Mouse (Mus musculus): ENCODE results near the gene Gm14403. TPM values are rescaled to one million over a fixed set of nuclear protein-coding genes. Genes with fewer than 3 reads are reported as not detected.
"Not testable (repeated sequence)": the region's sequence is repeated elsewhere in the genome, so short reads cannot be mapped to it uniquely, and the experiment has no call there.

Gene Gm14403
- 5.4 and 13.0 TPM in 2 replicates for total RNA-seq (2017)

DNA sequence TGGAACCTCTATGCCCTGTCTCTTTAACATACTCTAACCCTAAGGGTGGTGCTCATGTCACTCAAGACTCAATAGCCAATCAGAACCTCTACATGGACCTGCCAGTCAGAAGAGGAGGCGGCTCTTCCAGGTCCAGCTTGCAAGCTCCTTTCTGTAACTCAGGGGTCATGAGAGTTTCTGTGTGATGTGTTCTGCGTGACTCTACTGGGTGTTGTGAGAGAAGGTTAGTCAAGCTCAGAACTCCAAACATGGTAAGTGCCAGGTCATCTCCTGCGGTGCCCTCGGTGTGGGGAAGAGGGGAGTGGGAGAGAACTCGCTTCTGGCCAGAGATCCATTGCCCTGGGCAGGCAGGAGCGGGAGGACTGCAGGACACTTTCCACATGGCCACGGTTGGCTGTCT lies at the start of gene Gm14403:
Gene Gm14403, plus strand, starts transcription at position 149 of the 400 bp plus-strand sequence.
- not testable (repeated sequence) for ATAC-seq (replicated peaks in 1 of 2; ENCODE audit: insufficient read depth in 1 of 2, low FRiP score in 2 of 2, low TSS enrichment in 1 of 2, low read depth in 1 of 2, poor library complexity in 2 of 2, severe bottlenecking in 2 of 2)

DNA sequence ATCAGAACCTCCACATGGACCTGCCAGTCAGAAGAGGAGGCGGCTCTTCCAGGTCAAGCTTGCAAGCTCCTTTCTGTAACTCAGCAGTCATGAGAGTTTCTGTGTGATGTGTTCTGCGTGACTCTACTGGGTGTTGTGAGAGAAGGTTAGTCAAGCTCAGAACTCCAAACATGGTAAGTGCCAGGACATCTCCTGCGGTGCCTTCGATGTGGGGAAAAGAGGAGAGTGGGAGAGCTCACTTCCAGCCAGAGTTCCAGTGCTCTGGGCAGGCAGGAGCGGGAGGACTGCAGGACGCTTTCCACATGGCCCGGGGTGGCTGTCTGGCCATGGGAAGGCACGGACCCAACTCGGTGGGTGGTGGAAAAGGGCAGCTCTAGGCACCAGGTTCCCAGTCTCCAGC lies 33.3 kb upstream of the Gm14403 start, which contains the start of gene Zfp970:
Gene Zfp970, plus strand, starts transcription at position 58 of the 400 bp plus-strand sequence.
- ATAC-seq (replicated peaks in 1 of 2; ENCODE audit: insufficient read depth in 1 of 2, low FRiP score in 2 of 2, low TSS enrichment in 1 of 2, low read depth in 1 of 2, poor library complexity in 2 of 2, severe bottlenecking in 2 of 2): not testable (repeated sequence)

DNA sequence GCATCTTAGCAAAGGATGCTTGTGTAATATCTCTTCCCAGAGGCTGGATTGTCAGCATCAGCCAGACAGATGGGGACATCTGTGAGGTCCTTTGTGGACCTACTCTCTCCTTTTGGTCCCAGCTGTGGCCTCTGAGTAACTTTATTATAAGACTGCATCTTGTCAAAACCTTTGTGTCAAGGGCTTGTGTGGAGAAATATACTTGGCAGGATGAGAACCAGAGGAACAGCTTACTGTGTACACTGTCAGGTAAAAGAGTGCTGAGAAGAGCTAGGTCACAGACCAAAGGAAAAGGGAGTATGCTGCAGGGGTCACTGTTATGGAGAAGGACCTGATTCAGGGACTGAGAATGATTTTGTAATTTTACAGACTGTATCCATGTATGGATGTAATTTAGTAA lies 29.8 kb upstream of the Gm14403 start:
- ATAC-seq (replicated peaks in 1 of 2; ENCODE audit: insufficient read depth in 1 of 2, low FRiP score in 2 of 2, low TSS enrichment in 1 of 2, low read depth in 1 of 2, poor library complexity in 2 of 2, severe bottlenecking in 2 of 2): not testable (repeated sequence)

DNA sequence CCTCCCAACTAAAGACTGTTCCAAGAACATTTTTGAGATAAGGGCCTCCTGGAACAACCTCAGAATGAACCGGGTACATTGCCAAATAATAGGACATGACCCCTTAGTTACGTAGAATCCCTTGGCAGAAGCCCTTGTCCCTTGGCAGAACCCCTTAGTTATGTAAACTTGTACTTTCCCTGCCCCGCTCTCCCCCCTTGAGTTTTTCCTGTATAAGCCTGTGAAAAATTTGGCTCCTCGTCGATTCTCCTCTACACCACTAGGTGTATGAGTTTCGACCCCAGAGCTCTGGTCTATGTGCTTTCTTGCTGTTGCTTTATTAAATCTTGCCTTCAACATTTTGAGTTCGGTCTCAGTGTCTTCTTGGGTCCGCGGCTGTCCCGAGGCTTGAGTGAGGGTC lies 25.8 kb upstream of the Gm14403 start:
- not testable (repeated sequence) for ATAC-seq (replicated peaks in 1 of 2; ENCODE audit: insufficient read depth in 1 of 2, low FRiP score in 2 of 2, low TSS enrichment in 1 of 2, low read depth in 1 of 2, poor library complexity in 2 of 2, severe bottlenecking in 2 of 2)

DNA sequence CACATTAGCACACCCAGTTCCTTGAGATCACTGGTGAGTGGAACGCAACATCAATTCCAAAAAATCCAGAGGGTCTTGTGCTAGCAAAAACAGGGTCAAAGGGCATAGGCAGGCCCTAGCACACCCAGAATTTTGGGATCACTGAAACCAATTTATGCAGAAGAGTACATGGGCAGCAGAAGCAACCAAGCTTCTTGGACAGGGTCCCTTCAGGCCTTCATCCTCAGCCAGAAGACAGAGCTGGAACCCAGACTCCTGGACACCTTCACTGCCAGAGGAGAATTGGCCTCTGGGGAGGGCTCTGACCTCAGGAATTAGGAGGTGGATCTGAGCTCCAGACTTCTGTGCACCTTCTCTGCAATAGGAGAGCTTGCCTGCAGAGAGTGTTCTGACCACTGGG lies 16.0 kb upstream of the Gm14403 start:
- not testable (repeated sequence) for ATAC-seq (replicated peaks in 1 of 2; ENCODE audit: insufficient read depth in 1 of 2, low FRiP score in 2 of 2, low TSS enrichment in 1 of 2, low read depth in 1 of 2, poor library complexity in 2 of 2, severe bottlenecking in 2 of 2)

DNA sequence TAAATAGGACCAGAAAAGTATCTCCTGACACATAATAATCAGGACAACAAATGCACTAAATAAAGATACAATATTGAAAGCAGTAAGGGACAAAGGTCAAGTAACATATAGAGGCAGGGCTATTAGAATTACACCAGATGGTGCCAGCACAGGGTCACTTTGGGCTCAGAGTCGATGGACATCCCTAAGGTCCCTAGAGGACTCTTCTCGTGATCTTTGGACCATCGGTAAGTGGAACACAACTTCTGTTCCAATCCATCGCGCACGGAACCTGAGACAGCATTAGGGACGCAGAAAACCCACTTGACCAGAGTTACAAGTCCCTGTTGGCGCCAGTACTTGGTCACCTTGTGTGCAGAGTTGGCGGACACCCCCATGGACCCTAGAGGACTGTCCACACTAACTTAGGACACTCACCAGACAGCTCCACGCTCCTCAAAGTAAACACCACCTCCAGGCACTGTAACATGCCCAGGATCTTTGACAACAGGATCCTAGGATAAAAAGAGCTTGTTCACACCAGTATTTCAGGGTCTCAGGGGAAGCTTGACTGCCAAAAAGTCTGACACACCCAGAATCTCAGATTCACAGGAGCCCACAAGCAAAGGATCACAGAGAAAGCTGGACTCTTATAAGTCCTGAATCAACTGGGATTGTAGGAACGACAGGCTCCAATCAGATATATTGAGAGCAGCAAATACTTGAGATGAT lies 14.6 kb upstream of the Gm14403 start:
- not testable (repeated sequence) for ATAC-seq (replicated peaks in 1 of 2; ENCODE audit: insufficient read depth in 1 of 2, low FRiP score in 2 of 2, low TSS enrichment in 1 of 2, low read depth in 1 of 2, poor library complexity in 2 of 2, severe bottlenecking in 2 of 2)

DNA sequence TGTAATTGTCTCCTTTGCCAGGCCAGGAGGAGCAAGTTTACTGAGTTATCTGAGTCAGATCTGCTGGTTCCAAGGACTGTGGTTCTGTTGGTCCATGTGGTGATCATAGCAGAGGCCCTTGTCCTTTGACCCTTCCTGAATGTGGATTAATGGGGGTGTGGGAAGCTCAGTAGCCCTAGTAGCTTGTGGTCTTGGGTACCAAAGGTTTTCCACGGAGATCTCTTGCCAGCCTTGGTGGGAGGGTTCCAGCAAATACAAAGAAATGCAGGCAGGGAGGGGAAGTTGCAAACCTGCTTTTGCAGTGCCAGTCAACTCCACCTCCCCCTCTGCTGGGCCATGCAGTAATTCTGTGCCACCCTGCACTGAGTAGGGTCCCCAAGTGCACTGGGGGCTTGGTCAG lies 1.2 kb downstream of the Gm14403 start:
- ATAC-seq (replicated peaks in 1 of 2; ENCODE audit: insufficient read depth in 1 of 2, low FRiP score in 2 of 2, low TSS enrichment in 1 of 2, low read depth in 1 of 2, poor library complexity in 2 of 2, severe bottlenecking in 2 of 2): not testable (repeated sequence)

DNA sequence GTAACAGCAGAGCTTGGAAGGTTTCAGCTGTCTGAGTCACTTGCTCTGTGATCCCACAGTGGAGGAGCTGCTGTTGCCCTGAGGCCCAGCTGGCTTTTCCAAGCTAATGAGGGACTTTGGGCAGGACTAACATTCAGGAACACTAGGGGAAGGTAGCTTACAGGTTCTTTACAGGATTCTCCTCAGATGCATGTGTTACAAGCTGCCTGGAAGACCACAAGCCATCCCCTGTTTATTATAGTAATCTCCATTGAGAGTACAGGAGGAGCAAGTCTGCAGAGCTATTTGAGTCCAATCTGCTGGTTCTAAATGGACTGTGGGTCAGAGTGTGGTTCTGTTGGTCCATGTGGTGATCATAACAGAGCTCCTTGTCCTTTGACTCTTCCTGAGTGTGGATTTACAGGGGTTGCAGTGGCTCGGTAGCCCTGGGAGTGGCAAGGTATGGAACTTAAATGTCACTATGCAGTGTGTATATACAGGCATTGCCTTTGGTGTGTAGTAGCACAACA lies 7.2 kb downstream of the Gm14403 start:
- ATAC-seq (replicated peaks in 1 of 2; ENCODE audit: insufficient read depth in 1 of 2, low FRiP score in 2 of 2, low TSS enrichment in 1 of 2, low read depth in 1 of 2, poor library complexity in 2 of 2, severe bottlenecking in 2 of 2): not testable (repeated sequence)

DNA sequence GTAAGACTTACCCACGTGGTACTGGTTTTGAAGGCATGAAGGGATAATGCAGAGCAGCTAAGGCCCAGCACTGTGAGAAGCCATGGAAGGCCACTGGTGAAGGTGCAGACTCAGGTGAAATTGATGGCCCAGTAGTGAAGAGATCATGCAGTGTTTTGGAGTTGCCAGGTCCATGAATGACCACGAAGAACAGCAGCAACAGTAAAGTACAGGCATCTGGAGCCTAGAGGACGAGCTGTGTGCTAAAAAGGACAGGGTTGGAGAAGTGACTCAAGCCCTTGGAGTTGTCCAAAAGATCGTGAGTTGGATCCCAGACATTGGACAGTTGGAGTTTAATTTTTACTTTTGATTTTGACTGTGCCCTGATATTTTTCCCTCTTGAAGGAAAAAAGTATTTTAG lies 13.4 kb downstream of the Gm14403 start:
- ATAC-seq (replicated peaks in 1 of 2; ENCODE audit: insufficient read depth in 1 of 2, low FRiP score in 2 of 2, low TSS enrichment in 1 of 2, low read depth in 1 of 2, poor library complexity in 2 of 2, severe bottlenecking in 2 of 2): not testable (repeated sequence)

DNA sequence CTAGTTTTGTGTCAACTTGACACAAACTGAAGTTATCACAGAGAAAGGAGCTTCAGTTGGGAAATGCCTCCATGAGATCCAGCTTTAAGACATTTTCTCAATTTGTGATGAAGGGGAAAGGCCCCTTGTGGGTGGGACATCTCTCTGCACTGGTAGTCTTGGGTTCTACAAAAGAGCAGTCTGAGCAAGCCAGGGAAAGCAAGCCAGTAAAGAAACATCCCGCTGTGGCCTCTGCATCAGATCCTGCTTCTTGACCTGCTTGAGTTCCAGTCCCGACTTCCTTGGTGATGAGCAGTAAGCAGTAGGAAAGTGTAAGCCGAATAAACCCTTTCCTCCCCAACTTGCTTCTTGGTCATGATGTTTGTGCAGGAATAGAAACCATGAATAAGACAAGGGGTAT lies 14.0 kb downstream of the Gm14403 start:
- not testable (repeated sequence) for ATAC-seq (replicated peaks in 1 of 2; ENCODE audit: insufficient read depth in 1 of 2, low FRiP score in 2 of 2, low TSS enrichment in 1 of 2, low read depth in 1 of 2, poor library complexity in 2 of 2, severe bottlenecking in 2 of 2)

DNA sequence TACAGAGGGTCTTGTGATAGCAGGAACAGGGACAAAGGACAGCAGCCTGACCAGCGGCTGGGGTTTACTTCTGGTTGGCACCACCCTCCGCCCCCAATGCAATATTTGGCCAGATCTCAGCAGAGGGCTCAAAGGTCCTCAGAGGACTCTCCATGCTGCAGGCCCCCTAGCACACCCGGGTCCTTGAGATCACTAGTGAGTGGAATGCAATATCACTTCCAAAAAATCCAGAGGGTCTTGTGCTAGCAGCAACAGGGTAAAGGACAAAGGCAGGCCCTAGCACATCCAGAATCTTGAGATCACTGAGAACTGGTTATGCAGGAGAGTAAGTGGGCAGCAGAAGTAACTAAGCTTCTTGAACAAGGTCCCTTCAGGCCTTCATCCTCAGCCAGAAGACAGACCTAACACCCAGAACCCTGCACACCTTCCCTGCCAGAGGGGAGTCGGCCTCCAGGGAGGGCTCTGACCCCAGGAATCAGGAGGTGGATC lies 16.0 kb downstream of the Gm14403 start:
- ATAC-seq (replicated peaks in 1 of 2; ENCODE audit: insufficient read depth in 1 of 2, low FRiP score in 2 of 2, low TSS enrichment in 1 of 2, low read depth in 1 of 2, poor library complexity in 2 of 2, severe bottlenecking in 2 of 2): not testable (repeated sequence)

DNA sequence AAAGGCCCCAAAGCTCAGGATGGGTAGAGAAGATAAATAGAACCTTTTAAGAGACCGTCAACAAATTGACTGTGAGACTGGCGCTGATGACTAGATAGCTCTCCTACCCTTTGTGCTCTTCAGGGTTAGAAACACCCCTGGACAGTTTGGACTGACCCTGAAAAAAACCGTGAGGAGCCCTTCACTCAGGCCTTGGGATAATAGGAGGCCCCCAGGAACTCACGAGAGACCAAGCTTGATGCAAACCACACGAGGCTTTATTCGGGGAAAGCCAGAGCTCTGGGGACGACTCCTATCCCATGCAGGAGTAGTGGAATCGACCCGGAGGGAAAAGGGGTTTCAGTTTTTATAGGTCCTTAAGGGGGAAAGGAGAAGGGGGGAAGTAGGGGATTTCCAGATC lies 19.7 kb downstream of the Gm14403 start:
- ATAC-seq (replicated peaks in 1 of 2; ENCODE audit: insufficient read depth in 1 of 2, low FRiP score in 2 of 2, low TSS enrichment in 1 of 2, low read depth in 1 of 2, poor library complexity in 2 of 2, severe bottlenecking in 2 of 2): not testable (repeated sequence)

DNA sequence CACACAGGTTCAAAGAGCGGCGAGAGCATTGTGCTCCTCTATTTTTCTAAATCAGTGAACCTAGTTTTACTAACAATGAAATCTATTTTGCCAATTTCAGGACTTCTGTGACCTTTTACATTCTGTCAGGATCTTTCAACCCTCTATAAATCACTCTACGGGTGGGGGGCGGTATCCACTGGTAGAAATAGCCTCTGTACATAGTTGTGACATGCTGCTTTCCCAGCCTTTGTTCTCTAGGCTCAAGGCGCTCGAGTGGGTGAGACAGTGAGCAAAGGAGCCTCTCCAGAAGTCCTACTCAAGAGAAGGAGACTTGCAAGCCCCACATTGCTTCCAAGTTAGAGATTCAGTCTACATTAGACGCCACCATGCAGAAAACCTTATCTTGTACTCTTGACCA lies 20.3 kb downstream of the Gm14403 start:
- not testable (repeated sequence) for ATAC-seq (replicated peaks in 1 of 2; ENCODE audit: insufficient read depth in 1 of 2, low FRiP score in 2 of 2, low TSS enrichment in 1 of 2, low read depth in 1 of 2, poor library complexity in 2 of 2, severe bottlenecking in 2 of 2)

DNA sequence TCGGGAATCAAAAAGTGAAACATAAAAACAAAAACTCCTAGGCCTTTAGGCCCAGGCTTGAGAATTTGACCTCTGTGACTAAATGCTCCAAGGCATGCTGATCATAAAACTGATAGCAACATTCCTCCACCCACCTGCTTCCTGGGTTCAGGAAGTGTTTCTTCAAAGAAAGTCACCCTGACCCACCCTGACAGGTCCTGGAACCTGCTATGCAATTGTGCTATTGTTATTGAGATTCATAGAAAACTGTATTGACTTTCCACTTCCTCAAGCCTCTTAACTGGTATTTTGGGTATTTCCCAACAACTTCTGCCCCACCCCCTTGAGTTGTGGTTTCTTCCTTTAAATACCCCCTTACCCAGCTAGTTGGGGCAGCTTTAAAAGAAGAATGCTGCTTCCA lies 20.9 kb downstream of the Gm14403 start:
- not testable (repeated sequence) for ATAC-seq (replicated peaks in 1 of 2; ENCODE audit: insufficient read depth in 1 of 2, low FRiP score in 2 of 2, low TSS enrichment in 1 of 2, low read depth in 1 of 2, poor library complexity in 2 of 2, severe bottlenecking in 2 of 2)

DNA sequence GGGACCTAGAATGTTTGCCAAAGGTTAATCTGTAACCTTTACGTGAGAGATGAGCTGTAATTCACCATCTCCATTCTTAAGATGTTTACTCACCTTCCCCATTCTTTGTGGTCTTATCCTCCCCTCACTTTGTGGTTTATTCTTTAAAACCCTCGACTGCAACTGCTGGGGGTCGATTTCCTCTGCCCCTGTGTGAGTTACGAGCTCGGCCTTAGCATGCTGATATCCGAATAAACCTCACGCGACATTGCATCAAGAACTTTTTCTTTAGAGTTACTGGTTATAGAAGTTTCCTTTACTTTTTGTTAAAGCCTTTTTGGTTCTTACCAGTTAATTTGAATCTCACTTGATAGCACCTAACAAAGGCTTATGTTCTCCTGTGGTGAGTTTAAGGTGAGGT lies 22.0 kb downstream of the Gm14403 start:
- no peak for ATAC-seq (replicated peaks in 1 of 2; ENCODE audit: insufficient read depth in 1 of 2, low FRiP score in 2 of 2, low TSS enrichment in 1 of 2, low read depth in 1 of 2, poor library complexity in 2 of 2, severe bottlenecking in 2 of 2)

DNA sequence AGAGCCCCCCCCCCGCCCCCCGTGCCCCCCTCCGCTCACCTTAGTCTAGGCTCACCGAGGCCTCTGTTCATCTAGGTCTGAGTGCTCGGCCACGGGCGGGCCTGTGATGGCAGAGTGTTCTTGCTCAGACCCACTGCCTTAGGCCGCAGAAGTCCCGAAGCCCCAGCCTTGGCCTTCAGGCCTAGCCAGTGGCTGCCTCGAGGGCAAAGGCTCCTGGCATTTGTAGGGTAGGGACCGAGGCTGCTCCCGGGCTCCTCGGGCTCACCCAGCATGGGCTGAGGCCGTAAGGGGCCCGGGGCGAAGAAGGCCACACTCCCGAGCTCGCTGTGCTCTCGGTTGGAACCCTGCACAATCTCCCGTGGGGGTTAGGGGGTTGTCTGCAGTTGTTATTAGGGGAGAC lies 25.0 kb downstream of the Gm14403 start:
- no peak for ATAC-seq (replicated peaks in 1 of 2; ENCODE audit: insufficient read depth in 1 of 2, low FRiP score in 2 of 2, low TSS enrichment in 1 of 2, low read depth in 1 of 2, poor library complexity in 2 of 2, severe bottlenecking in 2 of 2)

DNA sequence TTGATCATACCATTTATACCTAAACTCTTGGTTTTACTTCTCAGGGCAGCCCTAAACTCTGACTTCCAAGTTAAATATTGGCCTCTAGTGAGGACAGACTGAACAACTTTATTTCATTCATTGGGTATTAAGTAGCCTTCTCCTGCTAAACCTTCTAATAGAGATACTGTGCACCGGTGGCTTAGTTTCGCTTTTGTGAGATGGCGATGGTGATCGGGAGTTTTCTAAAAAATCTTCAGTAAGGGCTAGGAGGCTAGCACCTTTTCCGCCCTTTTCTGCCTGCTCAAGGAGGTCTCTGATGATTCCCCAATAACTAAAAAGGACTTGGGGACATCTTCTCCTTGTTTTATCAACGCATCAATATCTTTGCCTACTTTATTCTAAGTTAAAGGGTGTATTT lies 25.7 kb downstream of the Gm14403 start:
- not testable (repeated sequence) for ATAC-seq (replicated peaks in 1 of 2; ENCODE audit: insufficient read depth in 1 of 2, low FRiP score in 2 of 2, low TSS enrichment in 1 of 2, low read depth in 1 of 2, poor library complexity in 2 of 2, severe bottlenecking in 2 of 2)

DNA sequence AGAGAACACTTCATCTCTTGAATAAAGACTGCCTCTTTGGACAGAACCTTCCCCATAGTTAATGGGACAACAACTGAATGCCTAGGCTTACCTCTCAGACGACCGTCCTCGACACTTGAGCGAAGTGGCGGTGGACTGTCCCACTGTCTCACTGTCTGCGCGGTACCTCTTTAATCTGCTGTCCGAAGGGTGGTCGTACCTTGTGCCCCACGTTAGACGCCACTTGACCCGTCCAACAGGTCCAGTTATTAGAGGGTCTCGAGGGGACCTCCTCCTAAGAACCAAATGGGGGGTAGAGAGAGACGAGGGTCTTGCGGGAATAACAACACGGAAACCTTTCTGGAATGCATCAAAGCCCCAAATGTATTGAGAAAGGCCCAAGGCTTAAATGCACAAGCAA lies 26.2 kb downstream of the Gm14403 start:
- not testable (repeated sequence) for ATAC-seq (replicated peaks in 1 of 2; ENCODE audit: insufficient read depth in 1 of 2, low FRiP score in 2 of 2, low TSS enrichment in 1 of 2, low read depth in 1 of 2, poor library complexity in 2 of 2, severe bottlenecking in 2 of 2)

DNA sequence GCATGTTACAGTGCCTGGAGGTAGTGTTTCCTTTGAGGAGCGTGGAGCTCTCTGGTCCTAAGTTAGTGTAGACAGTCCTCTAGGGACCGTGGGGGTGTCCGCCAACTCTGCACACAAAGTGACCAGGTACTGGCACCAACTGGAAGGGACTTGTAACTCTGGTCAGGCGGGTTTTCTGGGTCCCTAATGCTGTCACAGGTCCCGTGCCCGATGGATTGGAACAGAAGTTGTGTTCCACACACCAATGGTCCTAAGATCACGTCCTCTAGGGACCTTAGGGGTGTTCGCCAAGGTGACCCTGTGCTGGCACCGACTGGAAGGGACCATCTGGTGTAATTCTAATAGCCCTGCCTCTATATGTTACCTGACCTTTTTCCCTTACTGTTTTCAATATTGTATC lies 37.9 kb downstream of the Gm14403 start:
- ATAC-seq (replicated peaks in 1 of 2; ENCODE audit: insufficient read depth in 1 of 2, low FRiP score in 2 of 2, low TSS enrichment in 1 of 2, low read depth in 1 of 2, poor library complexity in 2 of 2, severe bottlenecking in 2 of 2): no peak

Measured in hematopoietic stem cell, adult 5-6 weeks (primary cell).